Comparison of ENCODE assay signal across 7 mouse cellular contexts in the genomic region with DNA sequence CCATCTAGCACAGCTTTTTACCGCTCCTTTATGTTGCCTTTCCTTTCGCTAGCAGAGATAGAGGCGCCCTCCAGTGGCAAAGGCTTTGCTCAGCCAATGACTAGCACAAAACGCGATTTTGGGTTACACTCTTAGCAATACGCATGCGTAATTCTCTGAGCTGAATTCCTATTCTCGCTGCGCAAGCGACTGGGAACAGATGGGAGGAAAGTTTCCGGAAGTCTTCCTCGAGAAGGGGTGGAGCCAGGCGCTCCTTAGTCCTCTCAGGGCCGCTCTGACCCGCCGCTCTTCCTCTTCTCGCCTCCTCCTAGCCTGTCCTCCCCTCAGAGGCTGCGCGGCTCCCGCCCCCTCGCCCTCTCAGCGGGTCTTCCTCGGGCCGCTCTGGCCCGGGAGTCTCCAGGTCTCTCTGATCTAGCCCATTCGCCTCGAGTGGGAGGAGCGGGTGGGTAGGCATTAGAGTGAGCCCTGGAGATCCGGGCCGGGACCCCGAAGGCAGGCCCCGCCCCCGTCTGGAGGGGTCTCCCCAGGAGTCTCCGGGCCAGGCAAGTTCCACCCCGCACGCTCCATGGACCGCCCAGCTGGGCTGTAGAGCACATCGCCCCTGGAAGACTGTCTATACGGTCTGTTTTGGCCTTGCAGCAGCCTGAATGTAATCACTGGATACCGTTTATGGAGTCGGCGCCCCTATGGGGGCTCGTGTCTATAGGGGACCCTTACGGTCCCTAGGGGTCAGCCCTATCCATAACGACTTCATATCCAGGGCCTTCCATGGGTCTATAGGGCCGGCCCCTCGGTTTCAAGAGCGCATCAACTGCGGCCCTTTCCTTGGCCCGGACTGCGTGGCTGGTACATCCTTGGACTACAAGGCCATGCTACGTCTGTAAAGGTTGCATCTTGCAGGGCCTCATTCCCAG. TPM values are rescaled to one million over a fixed set of nuclear protein-coding genes. Genes with fewer than 3 reads are reported as not detected.
A peak's percentile ranks its signal among the peaks of the same experiment; 100 is the strongest.
DNase-seq lines count a peak whose midpoint lies in the region; ATAC-seq lines count a peak whose summit lies in the region.

TSS of gene Megf8 (plus strand) at position 633 of the 914 bp plus-strand sequence.

- peak; percentile 98 for ATAC-seq in intestine, embryonic 15.5 days

- H3K4me1 ChIP-seq in intestine, embryonic 15.5 days (replicated peaks), result peaks cover 31% of the 10 kb centered on the region
- peaks cover 46% of the 10 kb centered on the region for H3K4me1 ChIP-seq in midbrain, embryonic 10.5 days

- H3K36me3 ChIP-seq in intestine, embryonic 15.5 days, result no peaks in the 10 kb centered on the region
- peaks cover 12% of the 10 kb centered on the region for H3K36me3 ChIP-seq in midbrain, embryonic 10.5 days

- peak within 1 kb of the TSS; percentile 82 for H3K27ac ChIP-seq in intestine, embryonic 15.5 days
- H3K27ac ChIP-seq in midbrain, embryonic 10.5 days (replicated peaks), result peak within 1 kb of the TSS; percentile 90

- peaks cover 41% of the 10 kb centered on the region for H3K27me3 ChIP-seq in intestine, embryonic 15.5 days (replicated peaks)
- H3K27me3 ChIP-seq in midbrain, embryonic 10.5 days (ENCODE audit: low read depth, poor library complexity, severe bottlenecking), result peaks cover 42% of the 10 kb centered on the region

- H3K9ac ChIP-seq in intestine, embryonic 15.5 days, result peak within 1 kb of the TSS; percentile 70

- H3K4me3 ChIP-seq in intestine, embryonic 15.5 days (replicated peaks), result peak within 1 kb of the TSS; percentile 61
- peak within 1 kb of the TSS; percentile 84 for H3K4me3 ChIP-seq in midbrain, embryonic 10.5 days

- peak; percentile 96 for DNase-seq in adrenal gland, adult 2 months
- DNase-seq in embryo, embryonic 11.5 days (ENCODE audit: low read depth, low spot score), result peak; percentile 96
- peak; percentile 84 to 94 for DNase-seq in gastrocnemius, postnatal 36 days
- DNase-seq in left cerebral cortex, postnatal 25 days (ENCODE audit: low spot score in 2 of 2), result peak; percentile 95 to 99
- peak; percentile 97 for DNase-seq in midbrain, embryonic 10.5 days (ENCODE audit: low spot score)
- DNase-seq in right cerebral cortex, postnatal 4 days, result peak; percentile 97

- WGBS in intestine, embryonic 15.5 days, result under 1% methylated on average over 52 of the region's 52 CpGs
- under 1% methylated on average over 52 of the region's 52 CpGs for WGBS in midbrain, embryonic 10.5 days

- intact Hi-C loops in gastrocnemius, postnatal 36 days (cut with DNase I), result loop anchor here (5.0 kb wide), 2 partner anchors 69 to 239 kb away; no protein-coding TSS in a partner anchor
- intact Hi-C loops in left cerebral cortex, postnatal 25 days (cut with DNase I), result loop anchor here (1.0 kb wide), 2 partner anchors 34 to 77 kb away; no protein-coding TSS in a partner anchor

- peak within 1 kb of the TSS; percentile 96 for H3K4me2 ChIP-seq in intestine, embryonic 15.5 days (replicated peaks)

- no peaks in the 10 kb centered on the region for H3K9me3 ChIP-seq in intestine, embryonic 15.5 days
- H3K9me3 ChIP-seq in midbrain, embryonic 10.5 days (replicated peaks), result no peaks in the 10 kb centered on the region

RNA-seq across cellular contexts. Expression of gene Megf8, which starts in this region (rescaled TPM):
- total RNA-seq in adrenal gland, adult 2 months (2021), result 10 to 100 TPM; 37.1 to 41.5 TPM
- 102 and 106 TPM in 2 replicates for polyA plus RNA-seq in adrenal gland, adult 2 months (2012; rRNA removed)
- total RNA-seq in gastrocnemius, postnatal 36 days (2021), result 10 to 100 TPM; 16.3 to 16.6 TPM
- polyA plus RNA-seq in intestine, embryonic 15.5 days (2015; fragmentation: Nextera tagmentation; extraction: Ambion mirVana), result 8.1 and 9.2 TPM in 2 replicates
- total RNA-seq in left cerebral cortex, postnatal 25 days (2021), result 100 to 1,000 TPM in 1 of 2 experiments, 10 to 100 TPM in 1; 99.2 to 105 TPM
- polyA plus RNA-seq in midbrain, embryonic 10.5 days (2016; fragmentation: Nextera tagmentation; extraction: Ambion mirVana), result 13.9 and 14.9 TPM in 2 replicates

Comparison
In these comparisons a context has a peak if more than half of its experiments do, and no peak if none do; other contexts are left out.
1. Peak in every context shown above with its lines: DNase-seq, ATAC-seq, H3K4me3 ChIP-seq and H3K27ac ChIP-seq.